Mouse (Mus musculus) myocyte (in vitro differentiated cells): ENCODE results near the gene Ptpdc1. TPM values are rescaled to one million over a fixed set of nuclear protein-coding genes. Genes with fewer than 3 reads are reported as not detected.

Experiments
- H3K27me3 ChIP-seq: one replicate; pipeline ENCODE4 v1.6.1; 2011; ENCODE audit not compliant: control insufficient read depth, insufficient read depth, insufficient read length
- H3K36me3 ChIP-seq: one replicate; pipeline ENCODE4 v1.6.1; 2011; ENCODE audit not compliant: control insufficient read depth, insufficient read depth
- H3K4me2 ChIP-seq: one replicate; pipeline ENCODE4 v1.6.1; 2011; ENCODE audit warnings: low read depth, control low read depth
- H3K4me3 ChIP-seq: one replicate; pipeline ENCODE4 v1.5.1; 2011; ENCODE audit warnings: mild to moderate bottlenecking, control low read depth, moderate library complexity
- H3K79me2 ChIP-seq: one replicate; pipeline ENCODE4 v1.6.1; 2011; ENCODE audit not compliant: control insufficient read depth, insufficient read depth
- H3ac ChIP-seq: one replicate; pipeline ENCODE4 v1.6.1; 2011; ENCODE audit not compliant: control insufficient read depth, insufficient read length
- CEBPB ChIP-seq: IDR thresholded peaks from 2 replicates; pipeline ENCODE4 v1.6.1; 2011; ENCODE audit warnings: mild to moderate bottlenecking, moderate library complexity; ENCODE audit not compliant: poor library complexity, insufficient read depth, severe bottlenecking
- E2F4 ChIP-seq: IDR thresholded peaks from one replicate; pipeline ENCODE4 v1.6.1; 2011; ENCODE audit warnings: mild to moderate bottlenecking, control low read depth, moderate library complexity; ENCODE audit not compliant: insufficient read depth
- MAX ChIP-seq: IDR thresholded peaks from one replicate; pipeline ENCODE4 v1.6.1; 2011; ENCODE audit warnings: low read depth, mild to moderate bottlenecking, control low read depth
- MYOD1 ChIP-seq, 3 experiments: IDR thresholded peaks; one replicate each; pipeline ENCODE4 v1.6.1; 2011; ENCODE audit warnings: control low read depth in 2 of 3, low read depth in 2 of 3, mild to moderate bottlenecking in 2 of 3, moderate library complexity in 1 of 3; ENCODE audit not compliant: insufficient read length in 2 of 3, control insufficient read depth in 1 of 3
- MYOG ChIP-seq, 3 experiments: IDR thresholded peaks; one replicate each; pipeline ENCODE4 v1.6.1; 2011; ENCODE audit warnings: control low read depth in 2 of 3, low read depth in 2 of 3, mild to moderate bottlenecking in 2 of 3; ENCODE audit not compliant: insufficient read length in 2 of 3, control insufficient read depth in 1 of 3, insufficient read depth in 1 of 3
- POLR2A ChIP-seq: IDR thresholded peaks from one replicate; pipeline ENCODE4 v1.6.1; 2011; ENCODE audit warnings: low read depth, mild to moderate bottlenecking, control low read depth, moderate library complexity; ENCODE audit not compliant: insufficient read length
- POLR2AphosphoS2 ChIP-seq: IDR thresholded peaks from one replicate; pipeline ENCODE4 v1.6.1; 2011; ENCODE audit warnings: low read depth, control low read depth; ENCODE audit not compliant: insufficient read length
- REST ChIP-seq: IDR thresholded peaks from one replicate; pipeline ENCODE4 v1.6.1; 2011; ENCODE audit warnings: mild to moderate bottlenecking, control low read depth, moderate library complexity; ENCODE audit not compliant: insufficient read depth, insufficient read length
- SRF ChIP-seq: IDR thresholded peaks from one replicate; pipeline ENCODE4 v1.6.1; 2011; ENCODE audit warnings: low read depth; ENCODE audit not compliant: control insufficient read depth, insufficient read length
- TCF12 ChIP-seq: IDR thresholded peaks from one replicate; pipeline ENCODE4 v1.6.1; 2011; ENCODE audit warnings: mild to moderate bottlenecking, control low read depth; ENCODE audit not compliant: poor library complexity, insufficient read depth, severe bottlenecking
- TCF3 ChIP-seq: IDR thresholded peaks from one replicate; pipeline ENCODE4 v1.6.1; 2011; ENCODE audit warnings: low read depth, control low read depth; ENCODE audit not compliant: insufficient read length
- USF1 ChIP-seq: IDR thresholded peaks from one replicate; pipeline ENCODE4 v1.6.1; 2011; ENCODE audit warnings: low read depth, mild to moderate bottlenecking, control low read depth, moderate library complexity
- polyA plus RNA-seq: library from polyadenylated mRNA; unstranded; fragments of >200 nt; fragmentation: generic; extraction: Trizol; gene quantifications from one replicate; pipeline ENCODE4 v1.2.1, GENCODE M21; 2012; ENCODE audit warnings: missing spikeins

Ptpdc1 gene
- polyA plus RNA-seq, 1 experiment, result 4.4 TPM

- no peak overlapping the region for H3ac ChIP-seq
- H3K36me3 ChIP-seq, result no peaks in the 10 kb centered on the region
- TF ChIP-seq MYOD1 (IDR thresholded peaks at IDR 0.05; ENCODE audit: control insufficient read depth in 1 of 3, insufficient read length in 2 of 3, low read depth in 2 of 3), result no peak
- no peak for TF ChIP-seq E2F4
- no peak for TF ChIP-seq CEBPB
- TF ChIP-seq MYOG (IDR thresholded peaks at IDR 0.05; ENCODE audit: control insufficient read depth in 1 of 3, insufficient read depth in 1 of 3, insufficient read length in 2 of 3, low read depth in 2 of 3), result no peak
- TF ChIP-seq POLR2A, result no peak
- no peak for TF ChIP-seq USF1
- no peak for TF ChIP-seq TCF12
- TF ChIP-seq TCF3, result no peak
- TF ChIP-seq POLR2AphosphoS2, result no peak
- no peak for TF ChIP-seq MAX
- TF ChIP-seq SRF, result no peak
- no peak for TF ChIP-seq REST
- no peaks in the 10 kb centered on the region for H3K79me2 ChIP-seq
- no peaks in the 10 kb centered on the region for H3K27me3 ChIP-seq
- H3K4me3 ChIP-seq, result no peak overlapping the region
- peak overlapping the region; percentile 63 for H3K4me2 ChIP-seq
These were observed 59.1 kb downstream of the Ptpdc1 start for GRCm38 (mm10) chr13:48566116-48566935.

DNA sequence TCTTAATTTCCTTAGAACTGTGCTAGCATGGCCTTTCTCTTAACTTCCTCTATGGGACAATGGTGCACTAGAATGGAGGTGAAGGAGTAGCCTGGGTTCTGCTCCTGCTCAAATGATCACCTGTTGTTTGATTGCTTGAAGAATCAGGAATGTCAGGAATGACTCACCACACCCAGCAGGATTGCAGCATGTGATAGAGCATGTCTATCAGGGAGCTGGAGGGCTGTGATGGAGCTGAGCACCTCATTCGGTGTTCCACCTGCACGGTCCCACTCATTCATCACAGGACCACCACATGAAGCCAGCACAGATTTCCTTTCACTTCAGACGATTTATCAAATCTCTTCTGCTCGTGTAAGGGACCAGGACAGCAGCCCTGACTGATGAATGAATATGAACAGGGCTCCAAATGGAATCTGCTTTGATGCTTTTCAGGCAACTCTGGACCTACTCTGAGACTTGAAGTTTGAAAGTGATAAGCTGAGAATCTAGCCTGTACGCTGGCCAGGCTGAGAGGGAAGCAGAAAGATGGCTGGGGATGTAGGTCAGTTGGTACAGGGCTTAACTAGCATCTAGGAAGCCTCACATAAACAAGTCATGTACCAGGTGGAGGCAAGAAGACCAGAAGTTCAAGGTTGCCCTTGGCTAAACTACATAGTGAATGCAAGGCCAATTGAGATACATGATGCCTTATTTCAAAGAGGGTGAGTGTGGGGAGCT, 60.4 kb downstream of the Ptpdc1 start:
- TF ChIP-seq REST, result no peak
- TF ChIP-seq TCF12, result no peak
- TF ChIP-seq CEBPB, result no peak
- no peak for TF ChIP-seq MYOD1 (IDR thresholded peaks at IDR 0.05; ENCODE audit: control insufficient read depth in 1 of 3, insufficient read length in 2 of 3, low read depth in 2 of 3)
- no peak for TF ChIP-seq MAX
- TF ChIP-seq USF1, result no peak
- no peak for TF ChIP-seq TCF3
- no peak for TF ChIP-seq SRF
- TF ChIP-seq E2F4, result no peak
- no peak for TF ChIP-seq MYOG (IDR thresholded peaks at IDR 0.05; ENCODE audit: control insufficient read depth in 1 of 3, insufficient read depth in 1 of 3, insufficient read length in 2 of 3, low read depth in 2 of 3)
- H3K79me2 ChIP-seq, result no peaks in the 10 kb centered on the region
- H3ac ChIP-seq, result no peak overlapping the region
- H3K27me3 ChIP-seq, result no peaks in the 10 kb centered on the region
- H3K4me2 ChIP-seq, result no peak overlapping the region
- no peak overlapping the region for H3K4me3 ChIP-seq
- H3K36me3 ChIP-seq, result no peaks in the 10 kb centered on the region

GRCm38 (mm10) chr13:48562336-48562735, 63.1 kb downstream of the Ptpdc1 start:
- H3ac ChIP-seq, result no peak overlapping the region
- TF ChIP-seq MYOD1 (IDR thresholded peaks at IDR 0.05; ENCODE audit: control insufficient read depth in 1 of 3, insufficient read length in 2 of 3, low read depth in 2 of 3) (no peak), POLR2AphosphoS2 (no peak), REST (no peak), POLR2A (no peak), MYOG (IDR thresholded peaks at IDR 0.05; ENCODE audit: control insufficient read depth in 1 of 3, insufficient read depth in 1 of 3, insufficient read length in 2 of 3, low read depth in 2 of 3) (no peak), E2F4 (no peak), TCF12 (no peak), SRF (no peak), CEBPB (no peak), TCF3 (no peak), MAX (no peak), USF1 (no peak)
- no peak overlapping the region for H3K4me3 ChIP-seq
- no peak overlapping the region for H3K4me2 ChIP-seq
- no peaks in the 10 kb centered on the region for H3K79me2 ChIP-seq
- H3K36me3 ChIP-seq, result no peaks in the 10 kb centered on the region
- H3K27me3 ChIP-seq, result no peaks in the 10 kb centered on the region

DNA sequence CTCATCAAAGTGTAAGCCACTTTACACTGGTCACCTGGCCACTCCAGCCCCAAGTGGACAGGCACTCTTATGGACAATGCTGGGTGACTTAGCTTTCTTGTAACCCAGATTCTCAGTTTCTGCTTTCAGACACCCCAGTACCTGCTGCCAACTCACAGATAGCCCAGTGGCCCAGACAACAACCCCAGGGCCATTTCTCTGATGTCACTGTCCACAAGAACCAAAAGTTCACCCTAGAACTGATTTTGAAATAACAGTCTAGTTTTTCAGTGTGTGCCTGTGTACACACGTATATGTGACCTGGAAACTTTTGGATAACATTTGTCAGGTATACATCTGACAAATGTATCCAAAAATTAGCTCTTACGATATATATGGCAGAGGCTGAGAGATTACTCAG, 64.0 kb downstream of the Ptpdc1 start:
- Histone ChIP-seq H3K4me3 (no peak overlapping the region), H3K36me3 (no peaks in the 10 kb centered on the region), H3K4me2 (no peak overlapping the region), H3ac (no peak overlapping the region), H3K27me3 (no peaks in the 10 kb centered on the region), H3K79me2 (no peaks in the 10 kb centered on the region)
- TF ChIP-seq REST (no peak), CEBPB (no peak)

DNA sequence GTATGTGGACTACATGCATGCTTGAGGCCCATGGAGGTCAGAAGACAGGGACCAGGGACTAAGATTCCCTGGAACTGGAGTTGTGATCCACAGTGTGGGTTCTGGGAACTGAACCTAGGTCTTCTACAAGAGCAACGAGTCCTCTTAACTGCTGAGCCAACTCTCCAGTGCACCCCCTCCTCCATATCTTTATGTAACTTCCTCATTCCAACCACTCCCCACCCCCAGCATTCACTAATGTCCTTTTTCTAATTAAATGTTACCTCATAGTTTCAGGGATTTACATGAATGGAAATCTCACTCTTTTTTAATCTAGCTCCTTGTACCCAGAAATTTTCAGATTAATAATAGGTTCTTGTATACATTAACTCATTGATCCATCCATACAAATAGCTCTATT, 69.5 kb downstream of the Ptpdc1 start:
- Histone ChIP-seq H3K36me3 (no peaks in the 10 kb centered on the region), H3ac (no peak overlapping the region), H3K4me3 (no peak overlapping the region), H3K27me3 (no peaks in the 10 kb centered on the region), H3K79me2 (no peaks in the 10 kb centered on the region), H3K4me2 (no peak overlapping the region)
- TF ChIP-seq USF1 (no peak), POLR2AphosphoS2 (no peak), MAX (no peak), MYOD1 (IDR thresholded peaks at IDR 0.05; ENCODE audit: control insufficient read depth in 1 of 3, insufficient read length in 2 of 3, low read depth in 2 of 3) (no peak), E2F4 (no peak), SRF (no peak), TCF3 (no peak), CEBPB (no peak)
